Mouse (Mus musculus) ovary, adult 2 months (tissue): ENCODE data around the gene Kcne3. TPM values are rescaled to one million over a fixed set of nuclear protein-coding genes. Genes with fewer than 3 reads are reported as not detected.

Experiments used
- polyA plus RNA-seq: library from polyadenylated mRNA; depleted of rRNA; stranded (reverse); fragments of >200 nt; gene quantifications from 2 replicates; pipeline ENCODE4 v1.2.3, GENCODE M21; 2012; rRNA removed

Gene Kcne3
- polyA plus RNA-seq = 76.4 and 113 TPM in 2 replicates

DNA sequence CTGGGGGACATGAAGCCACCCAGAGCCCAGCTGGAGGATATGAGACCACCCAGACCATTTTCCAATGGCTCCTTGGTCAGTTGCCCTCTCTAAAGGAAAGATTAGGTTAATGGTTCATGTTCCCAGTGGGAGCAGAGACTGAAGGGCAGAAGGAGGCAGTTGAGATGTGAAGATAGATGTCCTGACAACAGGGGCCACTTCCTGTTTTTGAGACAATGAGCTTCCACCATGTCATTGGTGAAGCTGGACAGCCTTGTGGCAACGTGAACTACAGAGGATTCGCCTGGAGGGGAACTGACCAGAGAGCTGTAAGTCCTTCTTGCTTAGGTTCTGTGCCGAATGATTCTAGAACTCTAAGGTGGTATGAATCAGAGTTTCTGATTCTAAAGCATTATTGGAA lies at the start of gene Kcne3:
Gene Kcne3 (plus strand): TSS at position 234 of the 400 bp plus-strand sequence.

DNA sequence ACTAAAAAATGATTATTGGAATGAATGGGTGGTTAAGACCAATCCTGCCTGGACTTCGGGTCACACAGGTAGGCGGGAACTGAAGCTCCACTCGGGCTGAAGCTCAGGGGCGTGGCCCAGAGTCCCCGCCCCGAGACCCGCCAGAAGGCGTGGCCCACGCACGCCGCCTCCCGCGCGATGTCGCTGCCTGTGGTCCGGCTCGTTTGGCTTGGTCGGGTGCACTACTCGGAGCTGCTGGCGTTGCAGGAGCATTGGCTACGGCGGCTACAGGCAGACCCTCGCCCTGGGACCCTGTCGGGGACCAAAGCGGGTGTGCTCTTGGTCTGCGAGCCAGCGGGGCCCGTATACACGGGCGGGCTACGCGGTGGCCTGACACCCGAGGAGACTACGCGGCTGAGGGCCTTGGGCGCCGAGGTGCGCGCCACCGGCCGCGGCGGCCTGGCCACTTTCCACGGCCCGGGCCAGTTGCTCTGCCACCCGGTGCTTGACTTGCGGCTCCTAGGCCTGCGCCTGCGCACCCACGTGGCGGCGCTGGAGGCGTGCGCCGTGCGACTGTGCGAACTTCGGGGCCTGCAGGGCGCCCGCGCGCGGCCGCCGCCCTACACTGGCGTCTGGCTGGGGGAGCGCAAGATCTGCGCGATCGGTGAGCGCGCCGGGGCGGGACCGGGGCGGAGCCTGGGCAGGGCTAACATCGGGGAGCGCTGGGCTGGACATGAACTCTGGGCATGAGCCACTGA lies 17.0 kb upstream of the Kcne3 start, which contains the start of gene Lipt2:
Gene Lipt2 (plus strand): TSS at position 173 of the 737 bp plus-strand sequence.

DNA sequence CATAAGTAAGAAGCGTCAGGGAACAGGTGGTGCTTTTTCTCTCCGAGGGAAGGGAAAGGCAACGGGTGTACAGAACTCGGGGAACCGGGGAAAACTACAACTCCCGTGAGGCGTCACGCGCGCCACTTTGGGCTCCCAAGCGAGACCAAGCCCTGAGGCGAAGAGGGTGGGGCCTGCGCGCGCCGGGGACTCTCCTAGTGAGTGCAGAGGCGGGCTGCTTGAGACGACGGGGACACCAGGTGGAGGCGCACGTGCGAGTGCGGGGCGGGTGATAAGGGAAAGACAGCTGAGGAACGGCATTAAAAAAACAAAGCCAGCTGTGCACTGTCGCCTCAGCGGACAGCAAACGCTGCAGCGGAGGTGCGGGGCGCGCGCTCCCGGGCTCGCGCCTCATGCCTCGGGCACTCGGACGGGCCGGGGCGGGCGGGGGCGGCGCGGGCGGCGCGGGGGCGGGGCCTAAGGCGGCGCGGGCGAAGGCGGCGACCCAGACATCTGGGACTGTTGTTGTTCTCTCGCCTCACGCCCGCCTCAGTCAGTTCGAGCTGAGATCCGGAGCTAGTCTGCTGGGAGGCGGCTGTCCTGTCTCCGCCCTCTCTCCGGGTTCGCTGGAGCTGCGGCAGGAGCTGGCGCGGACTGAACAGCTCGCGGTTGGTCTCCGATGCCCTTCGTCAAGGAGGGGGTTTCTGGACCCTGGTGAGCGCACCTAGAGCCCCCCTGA lies 51.0 kb downstream of the Kcne3 start, which contains the start of gene Pgm2l1:
Gene Pgm2l1 (plus strand): TSS at position 237 of the 718 bp plus-strand sequence.

Other genes with a start within 250 kb of the Kcne3 start
- 5.4 and 5.9 TPM in 2 replicates for gene Rnf169, start 196.1 kb upstream of the Kcne3 start, polyA plus RNA-seq
- 10.3 and 12.1 TPM in 2 replicates for gene Chrdl2, start 170.3 kb upstream of the Kcne3 start, polyA plus RNA-seq
- gene Pold3, start 54.9 kb upstream of the Kcne3 start, polyA plus RNA-seq = 8.5 and 10.4 TPM in 2 replicates
- 41.7 and 62.2 TPM in 2 replicates for gene Lipt2, start 17.2 kb upstream of the Kcne3 start, polyA plus RNA-seq
- gene Pgm2l1, start 50.9 kb downstream of the Kcne3 start, polyA plus RNA-seq = 14.0 and 22.4 TPM in 2 replicates
- 2.2 and 3.8 TPM in 2 replicates for gene P4ha3, start 109.0 kb downstream of the Kcne3 start, polyA plus RNA-seq
- gene C2cd3, start 195.7 kb downstream of the Kcne3 start, polyA plus RNA-seq = 22.6 and 25.9 TPM in 2 replicates
- gene Ppme1, start 195.8 kb downstream of the Kcne3 start, polyA plus RNA-seq = 117 and 126 TPM in 2 replicates